Mouse (Mus musculus): Measurements from ENCODE around the gene Kcns1.

- TF ChIP-seq CTCF (IDR thresholded peaks at IDR 0.05; ENCODE audit: low read depth) (no peak), EP300 (IDR thresholded peaks at IDR 0.05; ENCODE audit: low read depth) (no peak)
Observed at GRCm38 (mm10) chr2:164177831-164178230, 6.9 kb upstream of the Kcns1 start.
